Mouse (Mus musculus): ENCODE measurements around the gene Zbtb3. TPM values are rescaled to one million over a fixed set of nuclear protein-coding genes. Genes with fewer than 3 reads are reported as not detected.

Zbtb3 gene
- polyA plus RNA-seq (2015; fragmentation: Nextera tagmentation; extraction: Ambion mirVana): 3.5 and 4.3 TPM in 2 replicates

- Histone ChIP-seq H3K36me3 (ENCODE audit: control insufficient read depth, insufficient read depth) (0 out of 2 replicates have a peak, but pooled peaks cover 3% of the 10 kb centered on the region), H3K4me1 (ENCODE audit: control insufficient read depth, insufficient read depth, low read length) (peaks cover 18% of the 10 kb centered on the region), H3K9me3 (replicated peaks; ENCODE audit: control insufficient read depth, low read length) (no peaks in the 10 kb centered on the region), H3K27ac (ENCODE audit: low read length) (peak within 1 kb of the TSS; percentile 87), H3K9ac (ENCODE audit: low read length) (peak within 1 kb of the TSS; percentile 70), H3K4me3 (ENCODE audit: low read length) (peak within 1 kb of the TSS; percentile 89), H3K27me3 (ENCODE audit: control insufficient read depth, insufficient read depth, low read length) (no peaks in the 10 kb centered on the region), H3K4me2 (ENCODE audit: low read depth, low read length) (peak within 1 kb of the TSS; percentile 79)
- under 1% methylated on average over 30 of the region's 30 CpGs for WGBS
- peak; percentile 97 for ATAC-seq (replicated peaks; ENCODE audit: extremely low read depth, insufficient read depth, low FRiP score)
These were observed at the start of gene Zbtb3 for GRCm38 (mm10) chr19:8802130-8802821. TSS of gene Zbtb3 (plus strand) at chr19:8802555.

DNA sequence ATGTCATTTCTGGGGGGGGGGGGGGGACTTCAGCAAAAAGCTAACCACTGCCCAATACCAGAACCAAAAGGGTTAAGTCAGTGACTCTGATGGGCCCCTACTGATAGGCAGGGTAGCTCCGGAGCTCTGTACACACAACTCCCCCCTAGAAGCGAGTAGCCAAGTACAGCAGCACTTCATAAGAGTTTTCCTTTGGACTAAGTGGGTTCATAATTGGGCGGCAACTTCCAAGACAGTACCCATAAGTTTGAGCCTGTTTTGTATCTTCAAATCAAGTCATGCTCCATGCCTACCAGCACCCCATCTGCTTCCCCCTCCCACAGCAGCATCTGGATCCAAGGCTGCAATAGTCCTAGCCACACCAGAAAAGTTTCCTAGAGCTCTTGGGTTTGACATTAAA, 46.7 kb upstream of the Zbtb3 start:
- no peak for ATAC-seq (replicated peaks; ENCODE audit: extremely low read depth, insufficient read depth, low FRiP score)
- H3K4me3 ChIP-seq (ENCODE audit: low read length): no peak overlapping the region

GRCm38 (mm10) chr19:8756635-8757387, 45.5 kb upstream of the Zbtb3 start, which contains the start of gene Nxf1:
TSS of gene Nxf1 (plus strand) at chr19:8757073.
- peak within 1 kb of the TSS; percentile 95 for H3K9ac ChIP-seq (ENCODE audit: low read length)
- H3K4me1 ChIP-seq (ENCODE audit: control insufficient read depth, insufficient read depth, low read length): peaks cover 22% of the 10 kb centered on the region
- under 1% methylated on average over 75 of the region's 75 CpGs for WGBS
- peaks cover 21% of the 10 kb centered on the region for H3K36me3 ChIP-seq (ENCODE audit: control insufficient read depth, insufficient read depth)
- H3K27me3 ChIP-seq (ENCODE audit: control insufficient read depth, insufficient read depth, low read length): no peaks in the 10 kb centered on the region
- H3K4me3 ChIP-seq (ENCODE audit: low read length): peak within 1 kb of the TSS; percentile 77
- H3K9me3 ChIP-seq (replicated peaks; ENCODE audit: control insufficient read depth, low read length): no peaks in the 10 kb centered on the region
- ATAC-seq (replicated peaks; ENCODE audit: extremely low read depth, insufficient read depth, low FRiP score): peak; percentile 95
- H3K4me2 ChIP-seq (ENCODE audit: low read depth, low read length): peak within 1 kb of the TSS; percentile 88
- H3K27ac ChIP-seq (ENCODE audit: low read length): peak within 1 kb of the TSS; percentile 83

More for the DNA sequence above, 46.7 kb upstream of the Zbtb3 start:
- Histone ChIP-seq H3K4me1 (ENCODE audit: control insufficient read depth, insufficient read depth, low read length) (peaks cover 22% of the 10 kb centered on the region), H3K27ac (ENCODE audit: low read length) (no peak overlapping the region), H3K9me3 (replicated peaks; ENCODE audit: control insufficient read depth, low read length) (no peaks in the 10 kb centered on the region), H3K27me3 (ENCODE audit: control insufficient read depth, insufficient read depth, low read length) (no peaks in the 10 kb centered on the region), H3K4me2 (ENCODE audit: low read depth, low read length) (peak overlapping the region; percentile 80; the same call in 1 of the 2 replicates), H3K9ac (ENCODE audit: low read length) (peak overlapping the region; percentile 95), H3K36me3 (ENCODE audit: control insufficient read depth, insufficient read depth) (peaks cover 32% of the 10 kb centered on the region)
- 51% methylated on average over 3 of the region's 3 CpGs for WGBS

DNA sequence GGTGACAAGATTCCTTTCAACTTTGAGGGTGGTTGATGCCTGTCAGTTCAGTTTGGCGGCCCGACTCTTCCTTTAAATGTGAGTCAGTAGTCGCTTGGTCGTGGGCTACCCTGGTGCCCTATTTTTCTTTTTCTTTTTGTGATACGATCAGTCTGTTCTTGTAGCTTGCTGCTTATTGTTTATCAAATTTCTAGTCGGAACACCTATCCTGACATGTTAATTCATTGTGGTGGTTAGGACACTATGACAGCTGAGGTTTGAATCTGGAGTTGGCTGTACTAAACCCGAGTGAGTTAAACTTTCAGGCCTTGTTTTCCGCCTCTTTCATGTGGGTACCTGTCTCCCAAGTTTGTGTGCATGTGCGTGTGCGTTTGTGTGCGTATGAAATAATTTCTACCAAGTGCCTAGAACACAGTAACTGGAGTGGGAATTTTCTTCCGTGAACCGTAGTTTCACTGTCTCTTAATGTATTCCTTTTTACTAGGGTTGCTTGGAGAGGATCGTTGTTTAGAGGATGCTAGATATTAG, 44.8 kb upstream of the Zbtb3 start:
- 3% methylated on average over 14 of the region's 14 CpGs for WGBS
- Histone ChIP-seq H3K4me3 (ENCODE audit: low read length) (peak overlapping the region; percentile 77), H3K9me3 (replicated peaks; ENCODE audit: control insufficient read depth, low read length) (no peaks in the 10 kb centered on the region), H3K4me1 (ENCODE audit: control insufficient read depth, insufficient read depth, low read length) (peaks cover 22% of the 10 kb centered on the region), H3K4me2 (ENCODE audit: low read depth, low read length) (peak overlapping the region; percentile 88), H3K27me3 (ENCODE audit: control insufficient read depth, insufficient read depth, low read length) (no peaks in the 10 kb centered on the region), H3K36me3 (ENCODE audit: control insufficient read depth, insufficient read depth) (peaks cover 18% of the 10 kb centered on the region), H3K27ac (ENCODE audit: low read length) (peak overlapping the region; percentile 83), H3K9ac (ENCODE audit: low read length) (peak overlapping the region; percentile 95)
- no peak for ATAC-seq (replicated peaks; ENCODE audit: extremely low read depth, insufficient read depth, low FRiP score)

GRCm38 (mm10) chr19:8758899-8759298, 43.5 kb upstream of the Zbtb3 start:
- no peak overlapping the region for H3K4me2 ChIP-seq (ENCODE audit: low read depth, low read length)
- H3K27ac ChIP-seq (ENCODE audit: low read length): no peak overlapping the region
- H3K4me3 ChIP-seq (ENCODE audit: low read length): no peak overlapping the region
- WGBS: 78% methylated on average over 2 of the region's 2 CpGs
- ATAC-seq (replicated peaks; ENCODE audit: extremely low read depth, insufficient read depth, low FRiP score): no peak
- no peaks in the 10 kb centered on the region for H3K27me3 ChIP-seq (ENCODE audit: control insufficient read depth, insufficient read depth, low read length)
- no peak overlapping the region for H3K9ac ChIP-seq (ENCODE audit: low read length)
- peaks cover 22% of the 10 kb centered on the region for H3K4me1 ChIP-seq (ENCODE audit: control insufficient read depth, insufficient read depth, low read length)
- peaks cover 22% of the 10 kb centered on the region for H3K36me3 ChIP-seq (ENCODE audit: control insufficient read depth, insufficient read depth)
- no peaks in the 10 kb centered on the region for H3K9me3 ChIP-seq (replicated peaks; ENCODE audit: control insufficient read depth, low read length)

DNA sequence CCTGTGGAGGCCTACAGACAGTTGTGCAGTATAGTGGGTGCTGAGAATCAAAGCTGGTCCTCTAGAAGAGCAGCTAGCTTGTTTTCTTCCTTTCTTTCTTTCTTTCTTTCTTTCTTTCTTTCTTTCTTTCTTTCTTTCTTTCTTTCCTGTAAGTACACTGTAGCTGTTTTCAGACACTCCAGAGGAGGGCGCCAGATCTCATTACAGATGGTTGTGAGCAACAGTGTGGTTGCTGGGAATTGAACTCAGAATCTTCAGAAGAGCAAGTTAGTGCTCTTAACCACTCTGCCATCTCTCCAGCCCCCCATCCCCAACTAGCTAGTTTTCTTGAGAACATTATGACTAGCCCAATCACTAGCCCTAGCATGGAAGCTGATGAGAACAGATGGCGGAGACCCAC, 41.6 kb upstream of the Zbtb3 start:
- ATAC-seq (replicated peaks; ENCODE audit: extremely low read depth, insufficient read depth, low FRiP score): no peak
- Histone ChIP-seq H3K4me1 (ENCODE audit: control insufficient read depth, insufficient read depth, low read length) (peaks cover 18% of the 10 kb centered on the region), H3K4me3 (ENCODE audit: low read length) (no peak overlapping the region), H3K36me3 (ENCODE audit: control insufficient read depth, insufficient read depth) (peaks cover 32% of the 10 kb centered on the region), H3K9ac (ENCODE audit: low read length) (no peak overlapping the region), H3K4me2 (ENCODE audit: low read depth, low read length) (no peak overlapping the region), H3K27me3 (ENCODE audit: control insufficient read depth, insufficient read depth, low read length) (no peaks in the 10 kb centered on the region), H3K9me3 (replicated peaks; ENCODE audit: control insufficient read depth, low read length) (no peaks in the 10 kb centered on the region), H3K27ac (ENCODE audit: low read length) (no peak overlapping the region)
- 96% methylated on average over 2 of the region's 2 CpGs for whole genome bisulfite sequencing

DNA sequence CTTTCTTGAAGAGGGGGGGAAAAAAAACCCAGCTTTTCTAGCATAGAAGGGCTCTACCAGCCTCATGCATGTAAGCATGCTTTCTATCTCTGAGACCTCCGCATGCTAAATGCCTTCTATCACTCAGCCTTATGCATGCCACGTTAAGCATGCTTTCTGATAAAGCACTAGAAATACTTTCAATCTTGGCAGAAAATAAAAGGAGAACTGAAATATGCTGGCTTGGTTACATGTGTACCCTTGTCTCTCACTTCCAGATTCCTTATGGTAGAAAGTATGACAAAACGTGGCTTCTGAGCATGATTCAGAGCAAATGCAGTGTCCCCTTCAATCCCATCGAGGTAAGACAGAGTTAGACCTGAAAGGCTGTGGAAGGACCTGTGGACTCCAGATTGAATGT, 39.1 kb upstream of the Zbtb3 start:
- 68% methylated on average over 4 of the region's 4 CpGs for whole genome bisulfite sequencing
- H3K36me3 ChIP-seq (ENCODE audit: control insufficient read depth, insufficient read depth): peaks cover 57% of the 10 kb centered on the region
- H3K27ac ChIP-seq (ENCODE audit: low read length): no peak overlapping the region
- no peak overlapping the region for H3K4me2 ChIP-seq (ENCODE audit: low read depth, low read length)
- no peaks in the 10 kb centered on the region for H3K27me3 ChIP-seq (ENCODE audit: control insufficient read depth, insufficient read depth, low read length)
- no peak overlapping the region for H3K4me3 ChIP-seq (ENCODE audit: low read length)
- peaks cover 7% of the 10 kb centered on the region for H3K4me1 ChIP-seq (ENCODE audit: control insufficient read depth, insufficient read depth, low read length)
- no peaks in the 10 kb centered on the region for H3K9me3 ChIP-seq (replicated peaks; ENCODE audit: control insufficient read depth, low read length)
- H3K9ac ChIP-seq (ENCODE audit: low read length): no peak overlapping the region
- no peak for ATAC-seq (replicated peaks; ENCODE audit: extremely low read depth, insufficient read depth, low FRiP score)

DNA sequence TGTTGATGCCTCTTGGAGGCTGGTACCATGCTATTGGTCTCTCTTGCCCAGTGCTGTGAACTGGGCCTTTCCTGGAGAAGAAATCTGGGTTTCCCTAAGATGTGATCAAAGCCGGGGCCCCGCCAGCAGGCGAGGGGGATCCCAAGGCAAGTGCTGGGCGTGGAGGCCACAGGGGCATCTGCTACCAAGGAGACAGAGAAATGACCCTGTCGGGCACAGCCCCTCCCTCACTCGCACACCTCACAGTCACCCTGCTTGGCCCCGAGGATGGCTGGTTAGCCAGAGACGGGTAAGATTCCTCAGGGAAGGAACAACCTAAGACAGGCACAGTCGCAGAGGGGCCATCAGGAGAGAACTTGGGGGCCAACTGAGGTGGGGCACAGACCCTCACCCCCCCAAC, 36.8 kb upstream of the Zbtb3 start:
- no peak for ATAC-seq (replicated peaks; ENCODE audit: extremely low read depth, insufficient read depth, low FRiP score)
- no peaks in the 10 kb centered on the region for H3K4me1 ChIP-seq (ENCODE audit: control insufficient read depth, insufficient read depth, low read length)
- no peak overlapping the region for H3K4me3 ChIP-seq (ENCODE audit: low read length)
- H3K9me3 ChIP-seq (replicated peaks; ENCODE audit: control insufficient read depth, low read length): no peaks in the 10 kb centered on the region
- no peak overlapping the region for H3K9ac ChIP-seq (ENCODE audit: low read length)
- peaks cover 74% of the 10 kb centered on the region for H3K36me3 ChIP-seq (ENCODE audit: control insufficient read depth, insufficient read depth)
- H3K27me3 ChIP-seq (ENCODE audit: control insufficient read depth, insufficient read depth, low read length): no peaks in the 10 kb centered on the region
- 96% methylated on average over 9 of the region's 9 CpGs for WGBS
- no peak overlapping the region for H3K27ac ChIP-seq (ENCODE audit: low read length)
- H3K4me2 ChIP-seq (ENCODE audit: low read depth, low read length): no peak overlapping the region
